Mouse (Mus musculus) effector memory CD4-positive, alpha-beta T cell, adult 5 months (primary cell): Measurements from ENCODE around the gene Phactr1. TPM values are rescaled to one million over a fixed set of nuclear protein-coding genes. Genes with fewer than 3 reads are reported as not detected.

Source experiments
- polyA plus RNA-seq: library from polyadenylated mRNA; unstranded; fragments of 100-300 nt; shearing (Covaris generic); gene quantifications from one replicate; pipeline ENCODE4 v1.2.1, GENCODE M21; 2017

Phactr1 gene
- polyA plus RNA-seq, result 0.15 TPM

DNA sequence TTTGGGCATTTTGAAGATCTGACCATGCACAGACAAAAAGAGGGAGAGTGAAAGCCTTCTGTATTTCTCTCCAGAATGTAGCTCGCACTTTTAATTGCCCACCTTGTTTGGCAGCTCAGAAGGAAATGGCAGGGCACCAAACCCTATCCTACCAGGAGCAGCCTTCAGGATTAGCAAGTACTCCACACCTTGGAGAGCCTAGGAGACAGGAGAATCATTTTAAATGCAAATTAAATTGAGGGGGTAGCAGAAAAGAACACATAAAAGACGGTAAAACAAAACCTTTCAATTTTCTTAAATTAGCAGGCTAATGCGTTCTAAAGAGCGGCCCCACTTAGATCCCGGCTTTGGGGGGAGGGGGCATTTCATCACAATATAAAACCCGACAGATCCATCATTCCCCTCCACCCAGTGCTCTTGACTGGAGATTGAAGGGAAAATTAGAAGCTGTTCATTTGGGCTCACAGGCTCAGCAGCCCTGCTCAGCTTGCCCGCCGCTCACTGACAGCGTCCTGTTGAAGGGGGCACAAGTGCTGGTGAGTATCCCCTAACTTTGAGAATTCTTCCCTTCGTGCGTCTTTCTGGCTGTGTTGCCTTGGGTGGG is at the start of gene Phactr1:
Gene Phactr1 (plus strand): TSS at position 233 of the 604 bp plus-strand sequence.

DNA sequence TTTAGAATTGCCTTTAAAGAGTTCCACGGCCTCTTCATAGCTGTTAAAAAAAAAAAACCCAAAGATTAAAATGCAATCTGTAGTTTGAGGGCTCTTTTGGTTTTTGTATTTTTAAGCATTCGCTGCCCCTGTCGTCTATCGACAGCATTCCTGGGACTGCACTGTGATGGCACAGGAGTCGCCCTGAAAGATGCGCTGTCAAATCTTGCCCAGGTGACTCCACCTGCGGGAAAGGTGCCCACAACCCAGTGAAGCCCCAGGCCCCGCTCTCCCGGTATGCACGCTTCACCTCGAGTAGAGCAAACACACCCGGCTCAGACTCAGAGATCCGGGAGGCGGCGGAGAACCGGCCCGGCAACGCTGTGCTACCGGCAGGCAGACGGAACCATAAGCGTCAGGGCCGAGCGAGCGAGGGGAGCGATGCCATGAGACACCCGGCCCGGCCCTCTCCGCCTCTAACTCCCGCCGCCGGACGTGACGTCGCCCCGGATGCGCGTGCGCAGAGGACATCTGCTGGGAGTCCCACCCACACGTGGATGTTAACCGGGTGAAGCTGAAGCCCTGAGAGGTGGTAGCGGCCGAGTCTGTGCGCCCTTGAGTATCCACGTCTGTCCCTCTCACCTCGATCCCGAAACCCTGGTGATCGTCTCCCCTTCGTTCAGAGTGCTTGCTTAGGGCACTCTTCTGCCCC is 490.7 kb downstream of the Phactr1 start, which contains the start of gene Tbc1d7:
Gene Tbc1d7 (minus strand): TSS at position 482 of the 691 bp plus-strand sequence.

